Mouse (Mus musculus) retina, postnatal 1 day (tissue): Measurements from ENCODE around the gene Kcna2.

Source experiments
- DNase-seq: peaks from one replicate; pipeline ENCODE4 v3.0.0-alpha.2; 2012

Kcna2 gene

DNA sequence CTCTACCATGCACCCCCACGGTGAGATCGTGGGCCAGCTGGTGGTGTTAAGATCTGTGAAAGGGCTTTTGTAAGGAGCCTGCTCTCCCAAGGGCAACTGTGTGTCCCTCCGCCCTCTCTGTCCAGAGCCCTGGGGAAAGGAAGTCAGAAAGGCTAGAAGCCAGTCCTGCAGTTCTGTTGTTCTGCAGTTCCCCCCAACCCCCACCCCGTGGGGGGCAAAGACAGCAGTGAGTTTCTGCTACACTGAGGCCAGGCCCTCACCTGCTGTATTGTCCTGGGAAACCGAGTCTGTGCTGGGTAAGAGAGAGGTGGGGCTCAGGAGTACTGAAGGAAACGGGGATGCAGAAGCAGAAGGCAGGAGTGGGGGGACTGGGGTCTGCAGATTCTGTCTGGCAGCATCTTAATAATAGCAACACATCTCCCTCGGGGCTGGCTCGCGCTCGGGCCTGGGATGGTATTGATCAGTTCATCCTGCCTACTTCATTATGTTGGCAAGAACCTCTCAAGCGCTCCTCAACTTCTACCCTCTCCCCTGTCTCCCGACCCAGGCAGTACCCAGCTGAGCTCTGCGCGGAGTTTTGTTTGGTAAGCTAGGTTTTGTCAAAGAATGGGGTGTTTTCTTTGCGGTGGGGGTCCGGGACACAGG is at the start of gene Kcna2:
TSS of gene Kcna2 (plus strand) at position 336 of the 645 bp plus-strand sequence.
- peak; percentile 40 for DNase-seq

DNA sequence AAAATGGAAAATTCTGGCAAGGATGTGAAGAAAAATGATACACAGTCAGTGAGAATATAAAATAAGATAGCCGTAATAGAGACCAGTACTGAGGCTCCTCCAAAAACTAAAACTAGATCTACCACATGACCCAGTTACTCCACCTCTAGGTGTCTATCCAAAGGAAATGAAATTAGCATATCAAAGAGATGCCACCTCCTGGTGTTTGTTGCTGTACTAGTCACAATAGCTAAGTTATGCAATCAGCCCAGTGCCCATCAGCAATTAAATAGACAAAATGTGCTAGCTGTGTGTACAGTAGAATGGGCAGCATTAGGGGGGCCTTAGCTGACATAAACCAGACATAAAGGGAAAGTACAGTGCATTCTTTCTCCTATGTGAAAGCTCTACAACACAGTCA is 39.5 kb upstream of the Kcna2 start:
- no peak for DNase-seq

GRCm38 (mm10) chr3:107062771-107063170 is 38.2 kb upstream of the Kcna2 start:
- no peak for DNase-seq

- no peak for DNase-seq
These were observed 35.3 kb upstream of the Kcna2 start for GRCm38 (mm10) chr3:107065510-107066095.

- no peak for DNase-seq
These were observed 34.6 kb upstream of the Kcna2 start for GRCm38 (mm10) chr3:107066165-107066850.

DNA sequence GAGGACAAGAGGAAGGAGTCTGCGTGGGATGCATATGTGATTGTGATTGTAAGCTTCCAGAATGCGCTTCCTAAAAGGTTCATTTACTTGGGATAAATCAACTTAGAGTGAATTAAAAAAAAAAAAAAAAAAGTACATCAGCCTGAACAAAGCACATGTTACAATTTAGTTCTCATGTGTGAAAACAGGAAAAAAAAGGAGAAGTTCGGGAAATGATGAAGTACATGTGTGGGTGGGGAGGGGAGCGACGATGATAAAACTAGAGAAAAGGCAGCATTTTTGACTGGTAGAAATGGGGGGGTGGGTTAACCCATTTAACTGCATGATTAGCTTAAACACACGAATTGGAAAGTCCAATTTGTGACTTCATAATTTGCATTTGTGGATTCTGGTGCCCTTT is 33.7 kb upstream of the Kcna2 start:
- no peak for DNase-seq

- DNase-seq, result no peak
These were observed 27.1 kb upstream of the Kcna2 start for GRCm38 (mm10) chr3:107073863-107074262.

DNA sequence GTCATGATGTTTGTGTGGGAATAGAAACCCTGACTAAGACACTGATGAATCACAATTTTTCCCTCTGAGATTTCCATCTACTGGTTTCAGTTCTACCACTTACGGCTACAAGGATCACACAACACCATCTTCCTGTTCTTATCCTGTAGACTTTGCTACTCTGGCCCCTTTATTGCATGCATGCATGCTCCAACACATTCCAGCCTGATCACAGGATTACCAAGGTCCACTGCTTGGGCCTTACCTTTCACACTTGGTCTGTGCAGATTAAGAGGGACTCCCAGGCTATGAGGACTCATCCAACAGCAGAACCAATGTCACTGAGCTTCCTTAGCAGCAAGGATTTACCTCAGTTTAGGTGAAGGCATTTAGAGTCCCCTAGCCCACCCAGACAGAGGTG is 25.2 kb upstream of the Kcna2 start:
- no peak for DNase-seq

DNA sequence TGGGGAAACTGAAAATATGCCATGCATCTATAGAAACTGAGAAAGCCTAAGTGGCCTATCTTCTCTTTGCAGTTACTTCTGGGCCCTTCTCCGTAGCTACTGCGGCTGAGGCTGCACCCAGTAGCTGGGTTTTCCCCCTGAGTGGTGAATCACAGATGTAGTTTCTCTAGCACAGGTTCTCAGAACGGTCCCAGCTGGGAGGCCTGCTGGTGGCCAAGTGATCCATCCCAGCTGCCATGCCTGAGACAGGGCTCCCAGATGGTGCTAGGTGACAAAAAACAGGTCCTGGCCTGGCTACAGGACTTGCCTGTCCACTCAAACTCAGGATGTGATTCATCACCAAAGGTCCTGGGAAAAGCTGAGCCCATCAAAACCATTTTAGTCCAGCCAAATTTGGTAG is 24.3 kb upstream of the Kcna2 start:
- no peak for DNase-seq

DNA sequence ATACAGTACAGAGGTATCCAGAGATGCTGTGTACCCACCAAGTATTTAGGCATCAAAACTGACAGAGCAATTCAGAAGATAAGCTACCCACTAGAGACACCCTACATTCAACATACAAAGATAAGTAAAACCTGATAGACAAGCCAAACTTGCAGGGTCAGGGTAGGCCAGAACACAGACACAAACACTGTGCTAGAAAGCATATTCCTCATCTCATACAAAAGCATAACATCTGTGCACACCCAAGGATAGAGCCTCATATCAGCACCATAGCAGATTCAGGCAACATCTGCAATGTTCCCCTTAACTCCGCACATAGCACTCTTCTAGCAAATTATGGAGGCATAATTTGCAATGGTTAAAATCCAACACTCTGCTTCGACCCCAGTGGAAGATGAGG is 23.8 kb upstream of the Kcna2 start:
- no peak for DNase-seq

DNA sequence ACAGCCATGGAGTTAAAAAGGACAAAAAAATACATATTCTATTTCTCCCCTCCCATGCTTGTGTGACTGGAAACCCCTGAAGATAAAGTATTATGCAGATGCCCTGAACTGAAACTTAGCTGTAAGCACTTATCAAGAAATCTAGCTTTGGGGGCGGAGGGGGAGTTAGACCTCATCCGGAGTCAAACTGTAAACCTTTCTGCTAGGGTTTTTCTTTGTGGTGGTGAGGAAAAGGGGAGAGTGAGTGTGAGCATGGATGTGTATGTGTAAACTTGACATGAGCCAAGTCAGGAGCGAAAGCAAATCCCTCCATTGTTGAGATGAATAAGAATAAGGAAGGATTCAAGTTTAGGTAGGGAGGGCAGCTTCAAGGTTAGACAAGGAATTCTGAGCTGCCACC is 20.1 kb upstream of the Kcna2 start:
- no peak for DNase-seq

DNA sequence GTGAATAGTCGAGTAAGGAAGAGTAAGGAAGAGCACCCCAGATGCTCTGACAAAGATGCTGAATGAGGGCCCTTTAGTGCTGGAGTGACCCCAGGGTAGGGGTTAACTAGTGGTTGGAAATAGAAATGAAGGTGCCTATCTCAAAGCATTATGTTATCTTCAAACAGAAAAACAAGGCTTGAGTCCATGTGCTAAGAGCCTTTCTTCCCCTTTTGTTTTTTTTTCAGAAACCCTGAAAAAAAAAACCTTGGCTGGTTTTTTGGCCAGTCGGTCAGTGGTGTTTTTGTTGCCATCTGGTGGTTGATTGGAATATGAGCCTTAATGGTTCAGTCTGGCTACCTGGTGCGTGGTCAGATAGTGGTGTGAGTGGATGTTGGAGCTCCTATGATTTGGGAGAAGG is 19.7 kb upstream of the Kcna2 start:
- peak; percentile 47 for DNase-seq

GRCm38 (mm10) chr3:107084586-107084985 is 16.4 kb upstream of the Kcna2 start:
- DNase-seq, result no peak

DNA sequence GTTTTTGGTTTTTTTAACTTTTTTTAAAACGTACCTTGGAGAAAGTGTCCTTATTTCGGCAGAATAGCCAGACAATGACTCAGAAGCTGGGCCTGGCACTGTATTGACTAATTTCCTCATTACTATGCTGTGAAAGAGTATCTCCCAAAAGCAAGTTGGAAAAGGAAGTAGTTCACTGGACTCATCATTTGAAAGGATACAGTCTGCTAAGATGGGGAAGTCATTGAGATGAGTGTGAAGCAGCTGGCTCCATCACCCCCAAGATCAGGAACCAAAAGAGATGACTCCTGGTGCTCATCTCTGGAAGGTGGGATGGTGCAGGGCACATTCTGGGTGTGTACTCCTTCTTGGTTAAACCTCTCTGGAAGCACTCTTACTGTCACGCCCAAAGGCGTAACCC is 13.5 kb upstream of the Kcna2 start:
- DNase-seq, result no peak

GRCm38 (mm10) chr3:107088820-107089219 is 12.1 kb upstream of the Kcna2 start:
- DNase-seq, result no peak

DNA sequence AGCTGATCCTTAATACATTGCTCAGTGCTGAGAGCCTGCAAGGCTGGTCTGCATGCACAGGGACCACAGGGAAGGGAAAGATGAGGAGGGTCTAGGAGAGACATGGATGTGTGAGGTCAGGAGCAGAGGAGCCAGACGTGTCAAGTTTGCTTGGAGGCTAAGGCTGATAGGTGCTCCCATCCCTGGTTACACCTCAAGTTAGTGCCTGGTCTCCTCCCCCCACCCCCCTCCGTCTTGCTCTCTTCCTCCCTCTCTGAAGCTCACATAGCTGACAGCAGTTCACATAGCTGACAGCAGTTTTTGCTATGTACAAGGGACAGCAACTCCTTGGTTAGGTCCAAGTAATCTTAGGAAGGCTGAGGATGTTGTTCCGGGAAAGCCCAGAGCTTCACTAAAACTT is 11.5 kb upstream of the Kcna2 start:
- no peak for DNase-seq

DNA sequence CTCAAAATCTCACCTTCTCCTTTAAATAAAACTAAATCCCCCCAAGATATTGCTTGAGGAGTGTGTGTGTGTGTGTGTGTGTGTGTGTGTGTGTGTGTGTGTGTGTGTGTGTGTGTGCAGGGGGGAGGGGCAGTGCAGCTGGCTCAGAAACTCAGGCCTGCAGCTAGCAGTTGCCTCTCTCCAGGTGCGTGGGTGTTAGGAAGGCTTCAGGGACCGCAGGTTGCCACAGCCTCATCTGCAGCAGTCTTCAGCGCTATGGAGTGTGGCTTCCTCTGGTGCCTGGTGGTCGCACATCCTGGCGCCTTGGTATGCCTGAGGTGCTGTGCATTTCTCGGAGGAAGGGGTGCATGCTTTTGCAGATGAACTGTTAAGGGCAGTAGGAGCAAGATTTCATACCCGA is 10.9 kb upstream of the Kcna2 start:
- no peak for DNase-seq

GRCm38 (mm10) chr3:107090403-107091150 is 10.4 kb upstream of the Kcna2 start:
- DNase-seq, result no peak

- DNase-seq, result peak; percentile 78
These were observed 6.9 kb upstream of the Kcna2 start for GRCm38 (mm10) chr3:107094028-107094427.

- DNase-seq, result peak; percentile 52
These were observed 4.6 kb upstream of the Kcna2 start for GRCm38 (mm10) chr3:107096269-107096731.

- DNase-seq, result no peak
These were observed 1.1 kb upstream of the Kcna2 start for GRCm38 (mm10) chr3:107099866-107100265.

- DNase-seq, result no peak
These were observed 475 bp downstream of the Kcna2 start for GRCm38 (mm10) chr3:107101456-107101786.

DNA sequence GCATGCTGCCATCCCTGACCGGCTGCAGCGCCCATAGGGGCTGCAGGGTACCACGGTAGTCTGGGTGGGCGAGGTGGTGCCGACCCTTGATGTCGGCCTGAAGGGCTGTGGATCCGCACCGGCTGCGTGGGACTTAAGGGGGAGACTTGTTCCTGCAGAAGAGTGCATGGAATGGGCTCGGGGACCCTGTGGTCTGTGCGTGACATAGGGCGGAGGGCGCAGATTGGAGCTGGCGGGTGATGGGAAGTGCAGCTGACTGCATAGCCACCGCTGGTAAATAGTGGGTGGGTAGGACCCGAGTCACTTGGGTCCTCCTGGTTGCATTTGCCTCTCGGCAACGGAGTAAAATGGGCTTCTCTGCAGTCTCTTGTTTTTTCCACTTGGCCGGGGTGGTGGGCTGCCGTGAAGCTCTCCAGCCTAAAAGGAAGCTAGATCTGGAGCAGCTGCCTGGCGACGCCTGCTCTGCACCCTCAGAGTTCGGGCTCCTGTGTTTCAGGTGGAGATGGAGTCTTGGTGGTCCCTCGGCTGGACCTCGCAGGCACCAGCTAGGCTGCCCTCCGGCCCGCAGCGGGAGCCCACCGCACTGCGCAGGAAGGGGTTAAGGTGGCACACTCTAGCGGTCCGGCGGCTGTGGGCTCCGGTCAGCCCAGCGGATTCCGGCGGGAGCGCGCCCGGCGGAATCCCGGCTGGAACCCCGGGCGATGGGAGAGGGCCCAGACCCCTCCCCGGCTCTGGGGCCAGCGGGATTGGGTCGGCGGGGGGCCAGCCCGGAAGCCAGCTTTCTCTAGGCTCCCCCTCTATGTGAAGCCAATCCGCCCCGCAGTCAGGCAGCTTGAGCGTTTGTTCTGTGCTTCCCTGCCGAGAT is 1.1 kb downstream of the Kcna2 start:
- DNase-seq, result peak; percentile 80
